Mouse (Mus musculus): ENCODE measurements around the gene Rsrc2. TPM values are rescaled to one million over a fixed set of nuclear protein-coding genes. Genes with fewer than 3 reads are reported as not detected.
"Not testable (repeated sequence)": the region's sequence is repeated elsewhere in the genome, so short reads cannot be mapped to it uniquely, and the experiment has no call there.

Rsrc2 gene
- polyA plus RNA-seq, 1 experiment from 2014 or later = 67.8 TPM

- no peak overlapping the region for H3K4me2 ChIP-seq (replicated peaks; ENCODE audit: low read depth)
- no peak overlapping the region for H3K9ac ChIP-seq (ENCODE audit: low read length)
- ATAC-seq (ENCODE audit: low FRiP score, low TSS enrichment) (no peak), DNase-seq (ENCODE audit: low spot score) (no peak)
- no peak overlapping the region for H3K27ac ChIP-seq (replicated peaks)
- no peaks in the 10 kb centered on the region for H3K4me1 ChIP-seq (replicated peaks; ENCODE audit: control insufficient read depth, insufficient read depth)
- no peak overlapping the region for H3K4me3 ChIP-seq (ENCODE audit: low read depth, low read length)
- 93% methylated on average over 9 of the region's 9 CpGs for WGBS
- no peaks in the 10 kb centered on the region; the same call in 1 of the 2 replicates for H3K36me3 ChIP-seq (ENCODE audit: control insufficient read depth, insufficient read depth, low read length)
- H3K27me3 ChIP-seq (ENCODE audit: control insufficient read depth, insufficient read depth, low read length) = no peaks in the 10 kb centered on the region
- TF ChIP-seq EP300 (optimal IDR thresholded peaks at IDR 0.05) (no peak), CTCF (IDR thresholded peaks at IDR 0.05; ENCODE audit: low read depth) (no peak)
- no peaks in the 10 kb centered on the region for H3K9me3 ChIP-seq (ENCODE audit: control insufficient read depth, low read length)
These were observed 24.2 kb upstream of the Rsrc2 start for GRCm38 (mm10) chr5:123773441-123773840.

GRCm38 (mm10) chr5:123766455-123766854 lies 17.2 kb upstream of the Rsrc2 start:
- not testable (repeated sequence) for ATAC-seq (ENCODE audit: low FRiP score, low TSS enrichment)

GRCm38 (mm10) chr5:123765506-123765905 lies 16.3 kb upstream of the Rsrc2 start:
- no peak for TF ChIP-seq EP300 (optimal IDR thresholded peaks at IDR 0.05)
- no peak for TF ChIP-seq CTCF (IDR thresholded peaks at IDR 0.05; ENCODE audit: low read depth)
- no peak for DNase-seq (ENCODE audit: low spot score)
- WGBS = 81% methylated on average over 11 of the region's 11 CpGs
- Histone ChIP-seq H3K9ac (ENCODE audit: low read length) (no peak overlapping the region), H3K9me3 (ENCODE audit: control insufficient read depth, low read length) (no peaks in the 10 kb centered on the region), H3K4me2 (replicated peaks; ENCODE audit: low read depth) (no peak overlapping the region), H3K27me3 (ENCODE audit: control insufficient read depth, insufficient read depth, low read length) (no peaks in the 10 kb centered on the region), H3K36me3 (ENCODE audit: control insufficient read depth, insufficient read depth, low read length) (no peaks in the 10 kb centered on the region), H3K27ac (replicated peaks) (no peak overlapping the region), H3K4me3 (ENCODE audit: low read depth, low read length) (no peak overlapping the region), H3K4me1 (replicated peaks; ENCODE audit: control insufficient read depth, insufficient read depth) (no peaks in the 10 kb centered on the region)
- no peak for ATAC-seq (ENCODE audit: low FRiP score, low TSS enrichment)

More at GRCm38 (mm10) chr5:123766455-123766854, 17.2 kb upstream of the Rsrc2 start:
- H3K4me1 ChIP-seq (replicated peaks; ENCODE audit: control insufficient read depth, insufficient read depth); H3K27me3 ChIP-seq (ENCODE audit: control insufficient read depth, insufficient read depth, low read length); H3K36me3 ChIP-seq (ENCODE audit: control insufficient read depth, insufficient read depth, low read length); H3K27ac ChIP-seq (replicated peaks); H3K4me3 ChIP-seq (ENCODE audit: low read depth, low read length); H3K4me2 ChIP-seq (replicated peaks; ENCODE audit: low read depth); H3K9me3 ChIP-seq (ENCODE audit: control insufficient read depth, low read length); H3K9ac ChIP-seq (ENCODE audit: low read length); DNase-seq (ENCODE audit: low spot score): not testable (repeated sequence)
- 92% methylated on average over 11 of the region's 11 CpGs for WGBS

- H3K9me3 ChIP-seq (ENCODE audit: control insufficient read depth, low read length) = no peaks in the 10 kb centered on the region
- under 1% methylated on average over 18 of the region's 18 CpGs for WGBS
- peaks cover 5% of the 10 kb centered on the region for H3K36me3 ChIP-seq (ENCODE audit: control insufficient read depth, insufficient read depth, low read length)
- H3K4me1 ChIP-seq (replicated peaks; ENCODE audit: control insufficient read depth, insufficient read depth) = 0 out of 2 replicates have a peak, but pooled peaks cover 4% of the 10 kb centered on the region
- peak overlapping the region; percentile 69 for H3K4me2 ChIP-seq (replicated peaks; ENCODE audit: low read depth)
- DNase-seq (ENCODE audit: low spot score) = no peak
- peak overlapping the region; percentile 84 for H3K9ac ChIP-seq (ENCODE audit: low read length)
- no peaks in the 10 kb centered on the region for H3K27me3 ChIP-seq (ENCODE audit: control insufficient read depth, insufficient read depth, low read length)
- TF ChIP-seq EP300 (optimal IDR thresholded peaks at IDR 0.05) (no peak), CTCF (IDR thresholded peaks at IDR 0.05; ENCODE audit: low read depth) (no peak)
- peak; percentile 5 for ATAC-seq (ENCODE audit: low FRiP score, low TSS enrichment)
- H3K27ac ChIP-seq (replicated peaks) = peak overlapping the region; percentile 98
- H3K4me3 ChIP-seq (ENCODE audit: low read depth, low read length) = peak overlapping the region; percentile 70
These were observed 712 bp downstream of the Rsrc2 start for GRCm38 (mm10) chr5:123748339-123749064.

GRCm38 (mm10) chr5:123747604-123748003 lies 1.6 kb downstream of the Rsrc2 start:
- no peak for DNase-seq (ENCODE audit: low spot score)

GRCm38 (mm10) chr5:123746253-123746652 lies 3.0 kb downstream of the Rsrc2 start:
- Histone ChIP-seq H3K4me3 (ENCODE audit: low read depth, low read length) (no peak overlapping the region), H3K9me3 (ENCODE audit: control insufficient read depth, low read length) (no peaks in the 10 kb centered on the region), H3K9ac (ENCODE audit: low read length) (peak overlapping the region; percentile 13; the same call in 1 of the 2 replicates), H3K4me1 (replicated peaks; ENCODE audit: control insufficient read depth, insufficient read depth) (0 out of 2 replicates have a peak, but pooled peaks cover 4% of the 10 kb centered on the region), H3K27ac (replicated peaks) (no peak overlapping the region), H3K4me2 (replicated peaks; ENCODE audit: low read depth) (peak overlapping the region; percentile 69), H3K36me3 (ENCODE audit: control insufficient read depth, insufficient read depth, low read length) (peaks cover 13% of the 10 kb centered on the region), H3K27me3 (ENCODE audit: control insufficient read depth, insufficient read depth, low read length) (no peaks in the 10 kb centered on the region)
- ATAC-seq (ENCODE audit: low FRiP score, low TSS enrichment) (no peak), DNase-seq (ENCODE audit: low spot score) (no peak)
- TF ChIP-seq EP300 (optimal IDR thresholded peaks at IDR 0.05) = no peak
- no peak for TF ChIP-seq CTCF (IDR thresholded peaks at IDR 0.05; ENCODE audit: low read depth)

More at GRCm38 (mm10) chr5:123747604-123748003, 1.6 kb downstream of the Rsrc2 start:
- Histone ChIP-seq H3K4me1 (replicated peaks; ENCODE audit: control insufficient read depth, insufficient read depth) (0 out of 2 replicates have a peak, but pooled peaks cover 4% of the 10 kb centered on the region), H3K27me3 (ENCODE audit: control insufficient read depth, insufficient read depth, low read length) (no peaks in the 10 kb centered on the region), H3K9me3 (ENCODE audit: control insufficient read depth, low read length) (no peaks in the 10 kb centered on the region), H3K27ac (replicated peaks) (no peak overlapping the region), H3K9ac (ENCODE audit: low read length) (peak overlapping the region; percentile 54), H3K4me2 (replicated peaks; ENCODE audit: low read depth) (peak overlapping the region; percentile 69), H3K4me3 (ENCODE audit: low read depth, low read length) (peak overlapping the region; percentile 70), H3K36me3 (ENCODE audit: control insufficient read depth, insufficient read depth, low read length) (peaks cover 10% of the 10 kb centered on the region)
- 4% methylated on average over 7 of the region's 7 CpGs for WGBS
- TF ChIP-seq CTCF (IDR thresholded peaks at IDR 0.05; ENCODE audit: low read depth) = no peak
- TF ChIP-seq EP300 (optimal IDR thresholded peaks at IDR 0.05) = no peak
- no peak for ATAC-seq (ENCODE audit: low FRiP score, low TSS enrichment)
